Mouse (Mus musculus): ENCODE measurements around the gene Prkcb.

DNA sequence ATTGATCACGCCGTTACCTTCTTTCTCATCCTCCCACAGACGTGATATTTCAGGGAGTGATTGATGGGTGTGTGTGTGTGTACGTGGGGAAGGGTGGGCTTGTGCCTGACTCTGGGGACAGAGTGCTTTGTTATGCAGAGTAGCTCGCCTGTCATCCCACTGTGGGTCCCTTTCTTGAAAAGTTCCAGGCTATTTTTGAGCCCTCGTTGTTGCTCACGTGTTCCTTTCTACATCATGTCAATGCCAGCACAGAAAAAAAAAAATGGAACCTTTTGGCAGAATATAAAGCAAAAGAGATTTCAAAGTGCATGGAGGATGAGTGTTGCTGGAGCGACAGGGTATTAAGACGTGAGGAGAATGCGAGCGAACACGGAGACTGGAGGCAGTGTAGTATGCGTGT, 118.1 kb downstream of the Prkcb start:
- TF ChIP-seq CTCF (IDR thresholded peaks at IDR 0.05; ENCODE audit: extremely low read depth, insufficient read depth, low read length), result no peak
- TF ChIP-seq POLR2A (IDR thresholded peaks at IDR 0.05; ENCODE audit: extremely low read depth, insufficient read depth, low read length), result no peak

Data from cortical plate, adult 2 months (tissue).